Mouse (Mus musculus) adrenal gland, postnatal 4 days (tissue): ENCODE results near the gene Ywhab. TPM values are rescaled to one million over a fixed set of nuclear protein-coding genes. Genes with fewer than 3 reads are reported as not detected.

ENCODE experiments used
- total RNA-seq, 2 experiments: library from RNA; stranded (reverse); gene quantifications; 2 replicates each; pipeline ENCODE4 v1.2.3; 2021

Gene Ywhab
- total RNA-seq, 2 experiments from 2014 or later, result 260 to 263 TPM

Other genes with a start within 250 kb of the Ywhab start
- 1 to 10 TPM; 6.1 TPM for gene Ada, start 244.7 kb upstream of the Ywhab start, total RNA-seq
- not detected for gene Ccn5, start 174.1 kb upstream of the Ywhab start, total RNA-seq
- gene Kcnk15, start 141.3 kb upstream of the Ywhab start, total RNA-seq, result not detected
- 100 to 1,000 TPM; 101 to 103 TPM for gene Rims4, start 76.3 kb upstream of the Ywhab start, total RNA-seq
- 1 to 10 TPM; 3.6 to 3.8 TPM for gene Pabpc1l, start 30.5 kb downstream of the Ywhab start, total RNA-seq
- gene Stk4, start 75.4 kb downstream of the Ywhab start, total RNA-seq, result 10 to 100 TPM; 33.1 to 34.8 TPM
- 10 to 100 TPM; 42.5 to 55.2 TPM for gene Tomm34, start 76.2 kb downstream of the Ywhab start, total RNA-seq
- gene Kcns1, start 176.2 kb downstream of the Ywhab start, total RNA-seq, result under 1 TPM; 0.20 to 0.40 TPM
- not detected for gene Wfdc5, start 187.8 kb downstream of the Ywhab start, total RNA-seq
- gene Wfdc12, start 195.6 kb downstream of the Ywhab start, total RNA-seq, result not detected
- not detected for gene Wfdc15a, start 205.2 kb downstream of the Ywhab start, total RNA-seq
- gene Wfdc15b, start 226.7 kb downstream of the Ywhab start, total RNA-seq, result 1 to 10 TPM in 1 of 2 experiments, not detected in 1; 6.0 TPM
- gene Svs2, start 243.5 kb downstream of the Ywhab start, total RNA-seq, result not detected